Mouse (Mus musculus): ENCODE measurements around the gene Gm20388.

- TF ChIP-seq CTCF (IDR thresholded peaks at IDR 0.05; ENCODE audit: insufficient read depth, low read depth, low read length) = no peak
- no peak for TF ChIP-seq POLR2A (IDR thresholded peaks at IDR 0.05; ENCODE audit: insufficient read depth, low read depth, low read length)
Measured at GRCm38 (mm10) chr8:123819683-123820610, 3909.3 kb downstream of the Gm20388 start.

Measured in olfactory bulb, adult 2 months (tissue).